Mouse (Mus musculus) testis, adult 2 months (tissue): ENCODE results near the gene Ccdc194. TPM values are rescaled to one million over a fixed set of nuclear protein-coding genes. Genes with fewer than 3 reads are reported as not detected.

ENCODE experiments used
- H3K27ac ChIP-seq: fragments of 200-500 bp; 2 replicates; pipeline ENCODE4 v1.5.1; 2012; ENCODE audit warnings: low read depth, low read length; ENCODE audit not compliant: control insufficient read depth, insufficient read depth
- H3K27me3 ChIP-seq: fragments of 200-500 bp; 2 replicates; pipeline ENCODE4 v1.6.1; 2012; ENCODE audit warnings: mild to moderate bottlenecking, low read length, moderate library complexity; ENCODE audit not compliant: control insufficient read depth, insufficient read depth
- H3K36me3 ChIP-seq: fragments of 200-500 bp; 2 replicates; pipeline ENCODE4 v1.6.1; 2012; ENCODE audit warnings: mild to moderate bottlenecking, low read length; ENCODE audit not compliant: control insufficient read depth, insufficient read depth
- H3K4me1 ChIP-seq: fragments of 200-500 bp; 2 replicates; pipeline ENCODE4 v1.6.1; 2012; ENCODE audit warnings: low read length; ENCODE audit not compliant: control insufficient read depth, insufficient read depth
- H3K4me3 ChIP-seq: fragments of 200-500 bp; 2 replicates; pipeline ENCODE4 v1.5.1; 2012; ENCODE audit warnings: low read depth, mild to moderate bottlenecking, low read length, moderate library complexity, mixed read lengths; ENCODE audit not compliant: control insufficient read depth
- CTCF ChIP-seq: fragments of 200-500 bp; IDR thresholded peaks from 2 replicates; pipeline ENCODE4 v1.5.1; 2012; ENCODE audit warnings: low read depth, mild to moderate bottlenecking, inconsistent platforms, low read length, moderate library complexity; ENCODE audit not compliant: control insufficient read depth, insufficient read depth, insufficient replicate concordance
- POLR2A ChIP-seq: fragments of 200-500 bp; IDR thresholded peaks from 2 replicates; pipeline ENCODE4 v1.6.1; 2012; ENCODE audit warnings: low read depth, mild to moderate bottlenecking, inconsistent platforms, low read length, moderate library complexity; ENCODE audit not compliant: control insufficient read depth
- polyA plus RNA-seq: library from polyadenylated mRNA; depleted of rRNA; stranded (reverse); fragments of >200 nt; gene quantifications from 2 replicates; pipeline ENCODE4 v1.2.3, GENCODE M21; 2012

The Ccdc194 gene
- polyA plus RNA-seq, 1 experiment, result 0.05 TPM

GRCm38 (mm10) chr8:71505979-71506378, 19.5 kb downstream of the Ccdc194 start:
- TF ChIP-seq CTCF (no peak), POLR2A (no peak)
- Histone ChIP-seq H3K27me3 (no peaks in the 10 kb centered on the region), H3K27ac (no peak overlapping the region), H3K36me3 (no peaks in the 10 kb centered on the region), H3K4me1 (peaks cover 14% of the 10 kb centered on the region), H3K4me3 (no peak overlapping the region)

GRCm38 (mm10) chr8:71505326-71505725, 20.2 kb downstream of the Ccdc194 start:
- TF ChIP-seq CTCF (no peak), POLR2A (no peak)
- Histone ChIP-seq H3K27ac (no peak overlapping the region), H3K27me3 (no peaks in the 10 kb centered on the region), H3K36me3 (no peaks in the 10 kb centered on the region), H3K4me3 (no peak overlapping the region), H3K4me1 (peaks cover 14% of the 10 kb centered on the region)

- peaks cover 14% of the 10 kb centered on the region for H3K4me1 ChIP-seq
- H3K27me3 ChIP-seq, result no peaks in the 10 kb centered on the region
- H3K27ac ChIP-seq, result no peak overlapping the region
Observed at GRCm38 (mm10) chr8:71504349-71504748, 21.2 kb downstream of the Ccdc194 start.

GRCm38 (mm10) chr8:71498816-71499690, 26.5 kb downstream of the Ccdc194 start:
- Histone ChIP-seq H3K27ac (no peak overlapping the region), H3K4me1 (peaks cover 8% of the 10 kb centered on the region), H3K36me3 (no peaks in the 10 kb centered on the region), H3K27me3 (no peaks in the 10 kb centered on the region), H3K4me3 (no peak overlapping the region)
- TF ChIP-seq POLR2A (no peak), CTCF (no peak)

More at GRCm38 (mm10) chr8:71504349-71504748, 21.2 kb downstream of the Ccdc194 start:
- TF ChIP-seq POLR2A (no peak), CTCF (no peak)
- Histone ChIP-seq H3K4me3 (no peak overlapping the region), H3K36me3 (no peaks in the 10 kb centered on the region)

GRCm38 (mm10) chr8:71497881-71498501, 27.5 kb downstream of the Ccdc194 start:
- Histone ChIP-seq H3K4me1 (peaks cover 8% of the 10 kb centered on the region), H3K4me3 (no peak overlapping the region)
- TF ChIP-seq CTCF (no peak), POLR2A (no peak)

GRCm38 (mm10) chr8:71497077-71497645, 28.4 kb downstream of the Ccdc194 start:
- Histone ChIP-seq H3K27ac (no peak overlapping the region), H3K36me3 (peaks cover 3% of the 10 kb centered on the region), H3K4me1 (peaks cover 8% of the 10 kb centered on the region), H3K4me3 (no peak overlapping the region), H3K27me3 (no peaks in the 10 kb centered on the region)
- TF ChIP-seq POLR2A (no peak), CTCF (no peak)

More at GRCm38 (mm10) chr8:71497881-71498501, 27.5 kb downstream of the Ccdc194 start:
- peak overlapping the region; percentile 23; the same call in 1 of the 2 replicates for H3K27ac ChIP-seq
- H3K36me3 ChIP-seq, result no peaks in the 10 kb centered on the region
- H3K27me3 ChIP-seq, result no peaks in the 10 kb centered on the region

- no peak for TF ChIP-seq POLR2A
- TF ChIP-seq CTCF, result no peak
- Histone ChIP-seq H3K4me1 (peaks cover 8% of the 10 kb centered on the region), H3K27ac (no peak overlapping the region; the same call in 1 of the 2 replicates), H3K4me3 (no peak overlapping the region), H3K36me3 (peaks cover 3% of the 10 kb centered on the region), H3K27me3 (no peaks in the 10 kb centered on the region)
Observed at GRCm38 (mm10) chr8:71496481-71496880, 29.0 kb downstream of the Ccdc194 start.
